Mouse (Mus musculus): ENCODE data around the gene Atp1b1. TPM values are rescaled to one million over a fixed set of nuclear protein-coding genes. Genes with fewer than 3 reads are reported as not detected.

Atp1b1 gene
- polyA plus RNA-seq, 1 experiment: 868 TPM

DNA sequence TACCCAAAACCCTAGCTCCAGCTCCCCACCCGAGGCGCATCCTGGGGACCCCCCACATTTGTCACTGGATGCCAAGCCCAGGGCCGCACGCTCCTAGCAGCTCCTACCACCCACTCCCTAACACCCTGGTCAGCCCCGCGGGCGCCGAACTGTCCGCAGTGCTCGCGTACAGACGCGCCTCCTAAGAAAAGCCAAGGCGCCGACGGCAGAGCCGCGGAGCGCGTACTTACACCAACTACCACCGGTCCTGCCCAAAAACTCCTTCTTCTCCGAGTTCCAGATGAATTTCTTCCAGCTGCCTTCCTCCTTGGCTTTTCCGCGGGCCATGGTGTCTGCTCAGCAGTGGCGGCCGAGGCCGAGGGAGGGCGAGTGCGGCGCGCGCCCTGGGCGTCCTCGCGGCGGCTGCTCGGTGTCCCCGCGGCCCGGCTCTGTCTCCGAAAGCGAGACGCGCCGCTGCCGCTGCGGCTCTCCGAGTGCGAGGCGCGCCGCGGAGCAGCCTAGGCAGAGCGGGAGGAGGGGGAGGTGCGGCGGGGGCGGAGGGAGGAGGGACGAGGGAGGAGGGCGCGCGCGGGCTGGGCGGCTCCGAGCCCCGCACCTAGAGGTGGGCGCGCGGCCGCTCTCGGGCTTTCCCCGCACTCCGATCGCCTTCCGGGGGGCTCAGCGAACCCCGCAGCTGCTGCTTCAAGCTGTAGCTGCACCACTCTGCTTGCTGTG lies 467 bp downstream of the Atp1b1 start:
- Histone ChIP-seq H3K4me1 (ENCODE audit: control insufficient read depth, insufficient read depth, low read length) (peaks cover 19% of the 10 kb centered on the region), H3K4me3 (ENCODE audit: insufficient read depth, low read depth, low read length) (peak overlapping the region; percentile 98), H3K27ac (ENCODE audit: insufficient read depth, low read depth, low read length) (peak overlapping the region; percentile 100)
- under 1% methylated on average over 69 of the region's 76 CpGs for WGBS
- TF ChIP-seq POLR2A (IDR thresholded peaks at IDR 0.05; ENCODE audit: insufficient read depth, low read depth, low read length) (no peak), CTCF (IDR thresholded peaks at IDR 0.05; ENCODE audit: insufficient read depth, low read depth, low read length) (no peak)

DNA sequence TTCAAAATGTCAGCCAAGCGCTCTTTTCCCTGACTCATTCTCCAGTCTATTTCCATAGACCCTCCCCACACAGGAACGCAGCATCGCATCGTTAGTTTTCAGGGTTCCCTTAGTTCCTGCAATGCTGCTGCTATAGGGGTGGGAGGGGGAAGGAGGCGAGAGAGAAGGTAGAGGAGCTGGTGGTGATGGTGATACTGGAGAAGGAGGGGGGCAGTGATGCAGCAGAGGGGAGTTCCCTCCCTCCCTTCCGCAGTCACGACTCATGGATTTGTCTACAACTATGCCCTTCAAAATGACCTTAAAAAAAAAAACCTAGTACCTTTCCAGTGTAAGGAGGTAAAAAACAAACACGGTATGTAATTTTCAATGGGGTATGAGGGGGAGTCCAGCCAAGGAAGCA lies 1.4 kb downstream of the Atp1b1 start:
- Histone ChIP-seq H3K4me3 (ENCODE audit: insufficient read depth, low read depth, low read length) (peak overlapping the region; percentile 98), H3K27ac (ENCODE audit: insufficient read depth, low read depth, low read length) (peak overlapping the region; percentile 100), H3K4me1 (ENCODE audit: control insufficient read depth, insufficient read depth, low read length) (peaks cover 20% of the 10 kb centered on the region)
- TF ChIP-seq CTCF (IDR thresholded peaks at IDR 0.05; ENCODE audit: insufficient read depth, low read depth, low read length) (no peak), POLR2A (IDR thresholded peaks at IDR 0.05; ENCODE audit: insufficient read depth, low read depth, low read length) (no peak)
- 2% methylated on average over 8 of the region's 8 CpGs for WGBS

DNA sequence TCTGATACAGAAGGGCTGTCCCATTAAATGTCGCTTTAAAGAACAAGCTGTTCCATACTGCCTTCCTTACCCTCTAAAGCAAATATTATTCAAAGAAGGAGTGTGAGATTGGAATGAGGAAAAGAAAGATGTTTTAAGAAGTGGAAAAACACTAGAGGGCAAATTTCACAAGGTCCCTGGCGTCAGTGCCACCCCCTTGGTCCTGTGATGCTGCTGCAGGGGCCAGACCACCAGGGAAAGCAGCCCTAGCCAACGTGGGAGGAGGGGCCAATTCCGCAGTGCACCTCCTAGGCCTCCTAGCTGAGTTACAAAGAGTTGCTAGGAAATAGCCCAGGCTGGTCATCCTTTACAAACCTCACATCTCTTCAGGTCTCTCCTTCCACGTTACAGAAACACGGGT lies 2.1 kb downstream of the Atp1b1 start:
- WGBS: 5% methylated on average over 6 of the region's 6 CpGs
- TF ChIP-seq POLR2A (IDR thresholded peaks at IDR 0.05; ENCODE audit: insufficient read depth, low read depth, low read length) (no peak), CTCF (IDR thresholded peaks at IDR 0.05; ENCODE audit: insufficient read depth, low read depth, low read length) (no peak)
- peak overlapping the region; percentile 100 for H3K27ac ChIP-seq (ENCODE audit: insufficient read depth, low read depth, low read length)
- peak overlapping the region; percentile 98 for H3K4me3 ChIP-seq (ENCODE audit: insufficient read depth, low read depth, low read length)
- H3K4me1 ChIP-seq (ENCODE audit: control insufficient read depth, insufficient read depth, low read length): peaks cover 19% of the 10 kb centered on the region

DNA sequence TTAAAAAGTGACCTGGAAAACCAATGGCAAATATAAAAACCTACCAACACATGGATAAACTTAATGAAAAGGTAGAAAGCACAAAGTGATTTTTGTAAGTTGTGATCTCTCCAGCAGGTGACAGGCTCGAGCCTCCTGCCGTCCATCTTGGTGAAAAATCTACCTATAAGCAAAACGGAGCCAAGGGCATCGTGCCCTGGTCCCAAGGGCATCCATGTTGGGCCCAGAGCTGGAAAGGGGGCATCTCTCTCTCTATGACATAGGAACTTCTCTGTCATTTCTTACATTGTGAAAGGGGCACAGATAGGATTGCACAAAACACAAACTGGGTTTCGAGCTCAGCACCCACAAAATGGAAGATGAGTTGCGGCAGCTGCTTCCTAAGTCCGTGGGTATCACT lies 2.5 kb downstream of the Atp1b1 start:
- no peak for TF ChIP-seq POLR2A (IDR thresholded peaks at IDR 0.05; ENCODE audit: insufficient read depth, low read depth, low read length)
- TF ChIP-seq CTCF (IDR thresholded peaks at IDR 0.05; ENCODE audit: insufficient read depth, low read depth, low read length): no peak
- H3K27ac ChIP-seq (ENCODE audit: insufficient read depth, low read depth, low read length): peak overlapping the region; percentile 100
- WGBS: 4% methylated on average over 7 of the region's 7 CpGs
- H3K4me1 ChIP-seq (ENCODE audit: control insufficient read depth, insufficient read depth, low read length): peaks cover 17% of the 10 kb centered on the region
- peak overlapping the region; percentile 98 for H3K4me3 ChIP-seq (ENCODE audit: insufficient read depth, low read depth, low read length)

DNA sequence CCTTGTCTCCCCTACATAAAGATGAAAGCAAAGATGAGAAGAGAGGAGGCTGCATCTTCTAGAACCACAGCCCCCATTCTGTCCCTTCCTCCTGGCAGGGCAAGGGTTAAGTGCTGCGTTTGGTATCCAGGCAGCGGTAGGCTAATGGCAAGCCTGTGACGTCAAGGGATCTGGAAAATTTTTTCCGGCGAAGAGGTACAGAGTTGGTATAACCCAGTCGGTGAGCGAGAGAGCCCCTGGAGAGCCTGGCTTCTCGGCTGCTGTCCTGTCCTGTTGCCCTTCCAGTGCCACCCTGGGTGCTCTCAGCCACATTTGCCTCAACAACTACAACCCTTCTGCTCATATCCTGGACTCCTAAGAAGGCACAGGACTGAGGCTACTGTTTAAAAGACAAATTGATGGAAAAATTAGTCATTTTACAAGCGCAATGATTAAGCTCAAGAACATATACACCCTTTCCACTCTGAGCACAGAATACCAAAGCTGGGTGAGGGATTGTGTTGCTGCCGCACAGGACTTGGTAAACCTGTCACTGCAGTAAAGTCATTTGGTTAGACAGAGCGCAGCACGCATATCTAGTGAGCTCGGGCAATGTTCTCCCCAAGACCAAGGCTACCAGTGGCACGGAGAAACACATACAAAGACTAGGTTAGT lies 3.3 kb downstream of the Atp1b1 start:
- WGBS: 9% methylated on average over 14 of the region's 14 CpGs
- Histone ChIP-seq H3K4me3 (ENCODE audit: insufficient read depth, low read depth, low read length) (peak overlapping the region; percentile 78), H3K27ac (ENCODE audit: insufficient read depth, low read depth, low read length) (peak overlapping the region; percentile 96), H3K4me1 (ENCODE audit: control insufficient read depth, insufficient read depth, low read length) (peaks cover 15% of the 10 kb centered on the region)
- peak; percentile 61; the same call in 1 of the 2 replicates for TF ChIP-seq POLR2A (IDR thresholded peaks at IDR 0.05; ENCODE audit: insufficient read depth, low read depth, low read length)
- no peak for TF ChIP-seq CTCF (IDR thresholded peaks at IDR 0.05; ENCODE audit: insufficient read depth, low read depth, low read length)

DNA sequence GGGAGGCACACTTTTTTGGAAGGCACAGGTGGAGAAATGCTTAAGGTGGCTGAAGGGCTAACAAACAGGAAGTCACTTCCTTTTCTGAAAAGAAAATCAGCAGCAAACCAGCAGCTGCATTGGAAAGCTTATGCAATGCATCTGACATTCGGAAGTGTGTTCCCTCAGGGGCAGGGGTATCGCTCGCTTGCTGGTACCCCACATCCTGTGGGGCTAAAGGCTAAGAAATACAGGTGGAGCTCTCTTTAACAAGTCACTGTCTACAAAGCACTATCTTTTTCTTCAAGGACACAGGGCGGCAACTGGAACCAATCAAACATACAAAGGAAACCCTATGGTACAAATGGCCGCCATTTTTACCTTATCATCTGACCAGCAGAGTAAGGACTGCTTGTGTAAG lies 4.4 kb downstream of the Atp1b1 start:
- WGBS: 30% methylated on average over 5 of the region's 5 CpGs
- Histone ChIP-seq H3K27ac (ENCODE audit: insufficient read depth, low read depth, low read length) (peak overlapping the region; percentile 55), H3K4me3 (ENCODE audit: insufficient read depth, low read depth, low read length) (peak overlapping the region; percentile 54), H3K4me1 (ENCODE audit: control insufficient read depth, insufficient read depth, low read length) (peaks cover 17% of the 10 kb centered on the region)
- TF ChIP-seq CTCF (IDR thresholded peaks at IDR 0.05; ENCODE audit: insufficient read depth, low read depth, low read length) (no peak), POLR2A (IDR thresholded peaks at IDR 0.05; ENCODE audit: insufficient read depth, low read depth, low read length) (no peak)

DNA sequence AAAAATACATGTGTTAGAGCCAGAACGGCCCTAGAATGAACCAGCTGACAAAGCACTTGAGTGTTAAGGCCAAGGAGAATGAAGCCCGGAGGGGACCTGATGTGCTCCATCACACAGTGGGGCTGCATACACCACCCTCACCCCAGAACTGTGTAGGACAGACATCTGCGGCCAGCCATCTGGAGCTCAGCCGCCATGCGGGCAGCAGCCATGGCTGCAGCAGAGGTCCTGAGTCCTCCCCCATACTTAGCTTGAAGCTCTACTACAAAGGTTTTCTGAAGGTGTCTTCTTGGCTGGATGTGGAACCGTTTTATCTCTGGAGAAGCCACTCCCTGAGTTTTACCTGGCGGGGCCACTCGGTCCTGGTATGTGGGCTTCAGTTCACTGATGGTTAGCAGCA lies 5.0 kb downstream of the Atp1b1 start:
- 32% methylated on average over 8 of the region's 8 CpGs for WGBS
- TF ChIP-seq CTCF (IDR thresholded peaks at IDR 0.05; ENCODE audit: insufficient read depth, low read depth, low read length) (no peak), POLR2A (IDR thresholded peaks at IDR 0.05; ENCODE audit: insufficient read depth, low read depth, low read length) (0 out of 2 replicates have a peak, but pooled peaks have one; percentile 16)
- Histone ChIP-seq H3K27ac (ENCODE audit: insufficient read depth, low read depth, low read length) (peak overlapping the region; percentile 55), H3K4me3 (ENCODE audit: insufficient read depth, low read depth, low read length) (peak overlapping the region; percentile 54), H3K4me1 (ENCODE audit: control insufficient read depth, insufficient read depth, low read length) (peaks cover 17% of the 10 kb centered on the region)

DNA sequence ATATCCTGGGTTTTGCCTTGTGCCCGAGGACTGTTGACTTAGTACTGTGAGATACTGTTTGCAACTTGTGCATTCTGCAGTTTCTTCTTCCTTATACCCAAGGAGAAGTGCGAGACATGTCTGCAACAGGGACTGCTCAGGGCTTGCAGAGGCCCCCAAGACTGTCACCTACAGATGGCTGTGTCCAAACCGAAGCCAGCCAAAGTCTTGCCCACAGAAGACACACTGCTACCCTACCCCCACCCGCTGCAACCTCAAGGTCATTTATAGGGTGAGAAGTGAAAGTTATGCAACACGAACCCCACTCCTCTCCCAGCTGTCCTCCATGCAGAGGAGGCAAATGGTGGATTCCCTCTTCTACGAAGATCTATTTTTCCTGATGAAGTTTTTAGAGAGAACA lies 5.6 kb downstream of the Atp1b1 start:
- TF ChIP-seq POLR2A (IDR thresholded peaks at IDR 0.05; ENCODE audit: insufficient read depth, low read depth, low read length) (no peak), CTCF (IDR thresholded peaks at IDR 0.05; ENCODE audit: insufficient read depth, low read depth, low read length) (no peak)
- 30% methylated on average over 6 of the region's 6 CpGs for WGBS
- Histone ChIP-seq H3K4me1 (ENCODE audit: control insufficient read depth, insufficient read depth, low read length) (peaks cover 17% of the 10 kb centered on the region), H3K4me3 (ENCODE audit: insufficient read depth, low read depth, low read length) (peak overlapping the region; percentile 25), H3K27ac (ENCODE audit: insufficient read depth, low read depth, low read length) (peak overlapping the region; percentile 55)

DNA sequence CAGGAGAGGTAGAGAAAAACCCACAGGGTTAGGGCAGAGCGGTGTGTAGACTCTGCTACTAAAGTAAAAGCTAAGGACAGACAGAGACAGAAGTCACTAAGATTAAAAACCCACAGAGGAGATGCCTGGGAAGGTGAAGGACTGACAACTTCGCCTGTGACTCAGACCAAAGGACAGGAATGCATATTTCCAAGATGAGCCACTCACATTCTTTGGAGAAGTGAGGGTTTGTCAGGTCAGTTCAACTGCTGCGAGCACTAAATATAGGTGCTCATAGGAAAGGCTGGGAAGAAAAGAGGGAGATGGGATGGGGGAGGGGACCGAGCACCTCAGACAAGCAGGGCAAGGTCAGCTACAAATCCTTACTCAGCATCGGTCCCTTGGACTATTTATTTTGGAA lies 6.8 kb downstream of the Atp1b1 start:
- Histone ChIP-seq H3K27ac (ENCODE audit: insufficient read depth, low read depth, low read length) (no peak overlapping the region), H3K4me3 (ENCODE audit: insufficient read depth, low read depth, low read length) (peak overlapping the region; percentile 15; the same call in 1 of the 2 replicates), H3K4me1 (ENCODE audit: control insufficient read depth, insufficient read depth, low read length) (peaks cover 25% of the 10 kb centered on the region)
- WGBS: 51% methylated on average over 5 of the region's 5 CpGs
- TF ChIP-seq CTCF (IDR thresholded peaks at IDR 0.05; ENCODE audit: insufficient read depth, low read depth, low read length) (no peak), POLR2A (IDR thresholded peaks at IDR 0.05; ENCODE audit: insufficient read depth, low read depth, low read length) (no peak)
